Mouse (Mus musculus) NIH3T3 (cell line): ENCODE measurements around the gene Sf1.
A peak's percentile ranks its signal among the peaks of the same experiment; 100 is the strongest.

ENCODE experiments used
- DNase-seq: peaks from one replicate; pipeline ENCODE4 v3.0.0-alpha.2; 2012; ENCODE audit warnings: low read depth

Gene Sf1

DNA sequence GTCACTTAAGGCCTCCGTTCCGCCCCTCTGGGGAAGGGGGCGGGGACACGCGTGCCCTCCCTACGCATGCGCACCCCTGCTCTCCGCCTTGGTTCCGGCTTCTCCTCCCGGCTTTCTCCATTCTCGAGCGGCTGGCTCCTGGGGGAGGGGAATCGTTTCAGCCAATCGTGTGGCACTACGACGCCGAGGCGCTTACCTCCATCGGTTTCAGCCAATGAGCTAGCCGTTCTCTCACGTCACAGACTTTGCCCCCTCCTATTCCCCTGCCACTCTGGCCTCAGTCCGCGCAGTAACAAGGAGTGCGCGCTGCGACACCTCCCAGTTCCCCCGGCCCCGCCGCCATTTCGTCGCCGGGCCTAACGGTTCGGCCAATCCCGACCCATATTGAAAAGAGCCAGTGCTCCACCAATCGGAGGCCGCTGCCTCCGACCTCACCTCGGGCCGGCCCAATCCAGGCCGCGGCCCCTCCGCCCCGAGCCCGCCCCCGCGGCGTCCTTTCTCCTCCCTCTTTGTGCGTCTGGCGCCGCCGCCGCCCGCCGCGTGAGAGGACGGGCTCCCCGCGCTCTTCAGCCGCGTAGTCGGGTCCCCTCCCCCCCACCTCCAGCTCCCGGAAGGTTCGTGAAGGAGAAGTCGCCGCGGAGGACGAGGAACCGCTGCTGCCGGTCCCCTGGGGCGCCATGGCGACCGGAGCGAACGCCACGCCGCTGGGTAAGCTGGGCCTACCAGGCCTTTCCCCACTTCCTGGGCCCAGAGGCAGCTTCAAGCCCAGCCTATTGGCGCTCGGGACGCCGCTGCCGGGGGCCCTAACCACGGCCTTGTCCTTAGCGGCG is at the start of gene Sf1:
TSS of gene Sf1 (plus strand) at position 280 of the 830 bp plus-strand sequence.
- DNase-seq: peak; percentile 100

DNA sequence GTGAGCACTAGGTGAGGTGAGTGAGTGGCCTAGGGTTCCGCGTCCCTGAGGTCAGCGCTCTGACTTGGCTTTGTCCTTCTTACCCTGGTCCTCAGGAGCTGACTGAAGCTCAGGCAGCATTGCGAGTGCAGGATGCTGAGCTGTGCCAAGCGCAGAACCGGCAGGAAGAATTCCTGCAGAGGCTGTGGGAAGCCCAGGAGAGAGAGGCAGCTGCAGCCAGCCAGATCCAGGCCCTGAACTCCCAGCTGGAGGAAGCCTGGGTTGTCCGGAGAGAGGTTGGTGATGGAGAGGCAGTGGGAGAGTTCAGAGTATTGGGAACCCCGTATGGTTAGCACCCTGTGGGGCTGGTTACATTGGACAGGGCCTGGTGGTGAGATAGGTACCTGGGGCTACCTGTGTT is 49.7 kb upstream of the Sf1 start:
- no peak for DNase-seq

DNA sequence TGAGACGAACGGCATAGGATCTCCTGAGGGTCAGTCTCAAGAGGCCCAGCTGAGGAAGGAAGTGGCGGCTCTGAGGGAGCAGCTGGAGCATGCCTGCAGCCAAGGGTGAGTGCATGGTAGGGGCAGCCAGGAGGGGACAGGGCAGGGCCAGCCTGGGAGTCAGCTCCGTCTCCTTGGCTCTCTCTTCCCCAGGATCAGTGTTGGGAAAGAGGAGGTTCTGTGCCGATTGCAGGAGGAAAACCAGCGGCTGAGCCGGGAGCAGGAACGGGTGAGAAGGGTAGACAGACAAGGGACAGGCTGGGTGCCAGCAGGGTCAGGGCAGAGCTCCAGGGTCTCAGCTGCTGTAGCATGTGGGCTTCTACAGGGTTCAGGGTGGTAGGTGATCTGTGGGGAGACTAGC is 49.0 kb upstream of the Sf1 start:
- no peak for DNase-seq

DNA sequence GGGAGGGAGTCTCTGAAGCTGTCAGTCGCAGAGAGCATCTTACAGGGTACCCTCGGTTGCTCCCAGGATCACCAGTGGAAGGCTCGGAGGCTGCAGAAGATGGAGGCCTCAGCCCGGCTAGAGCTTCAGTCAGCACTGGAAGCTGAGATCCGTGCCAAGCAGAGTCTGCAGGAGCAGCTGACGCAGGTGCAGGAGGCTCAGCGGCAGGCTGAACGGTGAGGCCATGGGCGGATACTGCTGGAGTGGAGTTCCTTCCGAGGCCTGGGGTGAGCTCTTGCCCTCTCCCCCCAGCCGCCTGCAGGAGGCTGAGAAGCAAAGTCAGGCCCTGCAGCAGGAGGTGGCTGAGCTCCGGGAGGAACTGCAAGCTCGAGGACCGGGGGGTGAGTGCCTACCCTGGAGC is 47.9 kb upstream of the Sf1 start:
- no peak for DNase-seq

DNA sequence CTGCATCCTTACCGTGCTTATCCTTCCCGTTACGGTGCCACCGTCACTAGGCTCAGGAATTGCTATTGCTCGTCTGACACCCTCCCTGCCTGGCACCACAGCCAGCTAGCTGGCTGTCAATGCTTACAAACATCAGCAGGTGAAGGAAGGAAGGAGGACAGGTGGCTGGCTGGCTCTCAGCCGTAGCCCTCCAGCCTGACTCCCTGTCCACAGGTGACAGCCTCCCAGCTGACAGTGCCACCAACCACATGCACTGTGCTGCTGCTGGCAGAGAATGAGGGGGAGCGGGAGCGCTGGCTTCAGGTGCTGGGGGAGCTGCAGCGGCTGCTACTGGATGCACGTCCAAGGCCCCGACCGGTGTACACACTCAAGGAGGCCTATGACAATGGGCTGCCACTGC is 45.3 kb upstream of the Sf1 start:
- DNase-seq: no peak

DNA sequence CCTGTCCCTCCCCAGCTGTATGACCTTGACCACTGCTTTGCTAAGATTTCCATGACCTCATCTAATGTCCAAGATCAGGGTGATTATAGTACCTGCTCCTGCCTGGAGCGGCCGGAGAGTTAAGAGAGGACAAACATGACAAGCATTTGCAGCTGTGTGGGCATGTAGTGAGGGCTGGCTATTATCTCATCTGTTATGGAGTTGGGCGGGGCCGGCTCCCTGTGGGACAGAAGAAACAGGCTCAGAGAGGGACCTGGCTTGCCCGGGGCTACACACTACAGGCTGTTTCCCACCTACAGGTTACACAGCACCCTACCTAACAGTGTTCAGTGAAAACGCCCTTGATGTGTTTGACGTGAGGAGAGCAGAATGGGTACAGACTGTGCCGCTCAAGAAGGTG is 42.1 kb upstream of the Sf1 start:
- DNase-seq: no peak

DNA sequence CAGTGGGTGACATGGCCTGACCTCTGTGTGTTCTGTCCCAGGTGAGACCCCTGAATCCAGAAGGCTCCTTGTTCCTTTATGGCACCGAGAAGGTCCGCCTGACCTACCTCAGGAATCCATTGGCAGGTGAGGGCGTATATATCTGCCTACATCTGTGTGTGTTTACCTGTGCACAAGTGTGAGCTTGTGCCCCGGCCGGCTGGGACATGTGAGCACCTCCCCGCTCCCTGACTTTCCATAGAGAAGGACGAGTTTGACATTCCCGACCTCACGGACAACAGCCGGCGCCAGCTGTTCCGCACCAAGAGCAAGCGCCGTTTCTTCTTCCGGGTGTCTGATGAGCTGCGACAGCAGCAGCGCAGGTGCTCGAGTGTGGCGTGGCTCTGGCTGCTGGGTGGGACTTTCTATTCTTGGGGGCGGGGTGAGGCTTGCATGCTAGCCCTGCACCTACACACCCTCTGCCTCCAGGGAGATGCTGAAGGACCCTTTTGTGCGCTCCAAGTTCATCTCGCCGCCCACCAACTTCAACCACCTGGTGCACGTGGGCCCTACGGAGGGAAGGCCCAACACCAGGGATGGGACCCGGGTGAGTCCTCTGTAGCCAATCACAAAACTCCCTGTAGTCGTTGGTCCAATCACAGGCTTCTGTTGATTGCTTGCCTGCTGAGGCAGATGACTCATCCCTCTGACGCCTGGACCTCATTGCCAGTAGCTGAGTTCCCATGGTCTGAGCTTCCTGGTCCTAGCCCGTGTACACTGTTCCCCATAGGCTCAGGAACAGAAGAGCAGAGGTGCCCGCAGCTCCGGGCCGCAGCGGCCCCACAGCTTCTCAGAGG is 41.5 kb upstream of the Sf1 start:
- DNase-seq: peak; percentile 77

DNA sequence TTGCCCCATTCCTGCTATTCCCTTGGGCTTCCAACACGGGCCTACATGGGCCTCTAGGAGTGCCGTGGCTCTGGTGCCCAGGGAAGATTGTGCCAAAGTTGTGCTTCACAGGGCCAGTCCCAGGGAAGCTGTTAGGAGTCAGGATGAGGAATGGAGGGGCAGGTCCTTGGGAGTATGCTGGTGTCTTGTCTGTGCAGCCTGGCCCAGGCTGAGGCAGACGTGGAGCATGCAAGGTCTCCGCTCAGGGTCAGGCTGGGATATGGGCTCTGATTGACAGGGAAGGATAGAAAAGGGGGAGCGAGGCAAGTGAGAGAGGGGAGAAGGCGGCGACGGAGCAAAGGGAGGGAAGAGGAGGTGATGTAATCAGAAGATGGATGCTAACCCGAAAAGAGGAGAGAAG is 38.7 kb upstream of the Sf1 start:
- no peak for DNase-seq

DNA sequence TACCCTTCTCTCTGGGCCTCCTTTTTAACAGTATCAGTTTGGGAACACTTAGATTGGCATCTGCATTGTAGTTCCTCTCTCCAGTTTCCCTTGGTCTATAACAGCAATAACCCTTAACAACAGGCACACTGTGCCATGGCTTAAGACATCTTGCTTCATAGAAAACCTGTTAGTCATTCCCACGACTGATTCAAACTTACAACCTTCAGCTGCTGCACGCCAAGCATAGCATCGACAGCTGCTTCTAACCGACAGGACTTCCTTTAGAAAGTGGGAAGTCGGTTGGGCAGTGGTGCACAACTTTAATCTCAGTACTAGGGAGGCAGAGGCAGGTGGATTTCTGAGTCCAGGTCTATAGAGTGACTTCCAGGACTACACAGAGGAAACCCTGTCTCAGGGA is 32.3 kb upstream of the Sf1 start:
- DNase-seq: peak; percentile 73

DNA sequence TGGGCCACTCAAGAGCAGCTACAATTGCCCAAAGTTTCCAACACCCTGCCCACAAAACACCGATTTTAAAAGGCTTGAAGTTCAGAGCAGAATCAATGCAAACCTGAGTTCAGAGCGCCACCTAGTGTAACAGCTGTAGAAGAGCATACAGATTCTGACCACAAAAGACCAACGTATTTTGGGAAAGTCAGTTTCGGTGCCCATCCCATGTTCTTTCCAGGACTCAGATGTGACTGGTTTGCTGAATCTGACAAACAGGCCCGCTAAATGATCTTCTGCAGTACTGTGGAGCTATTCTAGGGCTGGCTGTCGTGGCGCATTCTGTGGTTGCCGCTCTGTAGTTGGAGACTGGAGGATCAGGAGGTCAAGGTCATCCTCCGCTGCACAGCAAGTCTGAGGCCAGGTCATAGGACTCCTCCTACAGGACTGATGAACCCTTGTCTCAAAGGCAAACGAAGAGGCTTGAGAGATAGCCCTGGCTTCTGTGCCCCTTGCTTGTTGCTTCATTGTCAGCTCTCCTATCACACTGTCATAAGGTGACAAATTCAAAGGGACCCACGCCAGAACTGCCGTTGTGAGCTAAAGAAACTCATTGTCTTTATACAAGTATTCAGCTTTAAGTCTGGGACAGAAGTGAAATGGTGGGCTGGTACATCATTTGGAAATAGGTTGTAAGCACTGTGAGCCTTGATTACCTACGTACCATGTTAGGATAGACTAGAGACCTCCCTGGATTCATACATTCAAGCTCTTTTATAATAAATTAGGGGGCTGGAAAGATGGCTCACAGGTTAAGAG is 31.6 kb upstream of the Sf1 start:
- DNase-seq: peak; percentile 89

DNA sequence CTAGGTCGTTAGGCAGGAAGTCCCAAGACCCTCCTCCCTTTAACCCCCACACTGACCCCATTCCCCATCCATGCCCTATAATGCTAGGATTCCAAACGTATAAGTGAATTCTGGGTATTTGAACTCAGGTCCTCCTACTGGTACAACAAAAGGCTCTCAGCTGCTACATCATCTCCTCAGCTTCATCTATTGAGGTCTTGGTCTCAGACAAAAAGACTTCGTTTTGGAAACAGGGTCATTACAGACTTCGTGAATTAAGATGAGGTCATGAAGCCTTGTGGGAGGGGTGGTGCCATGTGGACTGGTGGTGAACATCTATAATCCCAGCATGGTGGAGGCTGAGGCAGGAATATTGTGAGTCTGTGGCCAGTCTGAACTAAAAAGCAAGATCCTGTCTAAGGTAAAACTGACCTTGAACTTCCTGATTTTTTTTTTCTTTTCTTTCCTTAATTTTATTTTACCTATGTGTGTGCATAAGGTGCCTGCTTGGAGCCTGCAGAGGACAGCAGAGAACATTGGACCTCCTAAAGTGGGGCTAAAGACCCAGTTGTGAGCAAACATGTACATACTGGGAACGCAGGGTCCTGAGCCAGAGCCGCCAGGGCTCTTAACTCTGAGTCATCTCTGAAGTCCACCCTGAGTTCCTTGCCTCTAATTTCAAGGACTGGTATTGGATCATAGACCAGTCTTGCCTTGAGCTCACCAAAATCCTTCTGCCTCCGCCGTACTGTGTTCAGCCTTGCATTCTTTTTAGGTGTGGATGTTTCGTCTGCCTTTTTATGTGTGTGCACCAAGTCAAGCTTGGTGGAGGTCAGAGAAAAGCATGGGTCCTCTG is 29.5 kb upstream of the Sf1 start:
- peak; percentile 53 for DNase-seq

DNA sequence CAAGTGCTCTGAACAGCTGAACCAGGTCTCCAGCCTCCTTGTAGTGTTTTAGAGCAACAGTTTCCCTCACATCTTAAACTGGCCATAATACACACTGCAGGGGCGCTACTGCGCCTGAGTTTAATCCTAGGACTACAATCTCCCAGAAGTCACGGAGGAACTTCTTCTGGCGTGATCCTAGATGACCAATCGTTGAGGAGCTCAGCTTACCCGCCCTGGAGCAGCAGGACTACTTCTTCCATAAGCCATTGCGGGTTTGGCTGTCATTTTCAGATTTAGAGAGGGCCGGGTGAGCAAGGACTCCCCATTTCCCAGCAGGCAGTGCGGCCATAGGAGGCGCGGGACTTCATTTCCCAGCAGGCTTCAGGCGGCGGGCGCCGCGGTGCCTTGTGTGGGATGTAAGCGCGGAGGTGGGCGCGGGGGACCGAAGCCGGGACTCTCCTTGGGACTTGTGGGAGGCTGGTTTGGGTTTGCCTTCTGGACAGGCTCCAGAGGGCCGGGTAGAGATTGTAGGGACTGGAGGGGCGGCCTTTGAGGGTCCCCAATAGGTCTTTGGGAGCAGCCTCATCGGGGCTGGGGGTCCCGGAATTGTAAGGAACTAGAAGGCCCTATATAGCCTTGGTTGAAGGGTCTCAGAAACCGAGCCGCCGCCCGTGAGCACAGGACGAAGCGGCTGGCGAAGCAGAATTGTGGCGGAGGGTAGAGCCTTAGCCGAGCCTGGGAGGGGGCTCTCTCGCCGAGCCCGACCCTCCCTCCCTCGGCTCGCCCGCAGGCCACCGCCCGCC is 28.6 kb upstream of the Sf1 start, which contains the start of gene Men1:
TSS of gene Men1 (plus strand) at position 307 of the 785 bp plus-strand sequence.
- peak; percentile 98 for DNase-seq

DNA sequence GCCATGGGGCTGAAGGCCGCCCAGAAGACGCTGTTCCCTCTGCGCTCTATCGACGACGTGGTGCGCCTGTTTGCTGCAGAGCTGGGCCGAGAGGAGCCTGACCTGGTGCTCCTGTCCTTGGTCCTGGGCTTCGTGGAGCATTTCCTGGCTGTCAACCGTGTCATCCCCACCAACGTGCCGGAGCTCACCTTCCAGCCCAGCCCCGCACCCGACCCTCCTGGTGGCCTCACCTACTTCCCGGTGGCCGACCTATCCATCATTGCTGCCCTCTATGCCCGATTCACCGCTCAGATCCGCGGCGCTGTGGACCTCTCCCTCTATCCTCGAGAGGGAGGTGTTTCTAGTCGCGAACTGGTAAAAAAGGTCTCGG is 28.0 kb upstream of the Sf1 start:
- DNase-seq: peak; percentile 37

DNA sequence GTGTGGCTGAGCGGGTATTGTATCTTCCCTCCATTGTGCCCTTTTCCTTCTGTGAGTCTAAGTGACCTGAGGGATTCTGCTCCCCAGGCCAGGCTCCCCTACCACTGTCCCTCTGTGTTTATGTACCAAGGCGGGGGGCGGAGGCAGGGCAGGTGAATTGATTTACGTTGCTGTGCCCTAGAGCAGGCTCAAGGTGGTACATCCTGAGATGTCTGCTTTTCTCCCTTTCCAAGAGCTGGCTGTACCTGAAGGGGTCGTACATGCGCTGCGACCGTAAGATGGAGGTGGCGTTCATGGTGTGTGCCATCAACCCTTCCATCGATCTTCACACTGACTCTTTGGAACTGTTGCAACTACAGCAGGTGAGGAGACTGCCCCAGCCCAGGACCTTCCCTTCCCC is 26.6 kb upstream of the Sf1 start:
- no peak for DNase-seq

DNA sequence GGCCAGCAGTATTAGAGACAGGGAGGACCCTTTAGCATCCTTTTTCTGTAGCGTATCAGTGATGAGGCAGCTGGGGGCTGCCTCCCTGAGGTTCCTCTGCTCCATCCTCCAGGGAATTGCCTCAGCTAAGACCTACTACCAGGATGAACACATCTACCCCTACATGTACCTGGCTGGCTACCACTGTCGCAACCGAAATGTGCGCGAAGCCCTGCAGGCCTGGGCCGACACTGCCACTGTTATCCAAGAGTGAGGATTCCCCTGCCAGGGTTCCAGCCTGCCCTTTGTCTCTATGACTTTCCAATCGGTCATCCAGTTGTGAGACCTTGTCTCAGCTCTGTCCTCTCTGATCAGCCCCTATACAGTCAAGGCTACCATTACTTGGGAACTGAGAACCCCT is 25.3 kb upstream of the Sf1 start:
- no peak for DNase-seq

DNA sequence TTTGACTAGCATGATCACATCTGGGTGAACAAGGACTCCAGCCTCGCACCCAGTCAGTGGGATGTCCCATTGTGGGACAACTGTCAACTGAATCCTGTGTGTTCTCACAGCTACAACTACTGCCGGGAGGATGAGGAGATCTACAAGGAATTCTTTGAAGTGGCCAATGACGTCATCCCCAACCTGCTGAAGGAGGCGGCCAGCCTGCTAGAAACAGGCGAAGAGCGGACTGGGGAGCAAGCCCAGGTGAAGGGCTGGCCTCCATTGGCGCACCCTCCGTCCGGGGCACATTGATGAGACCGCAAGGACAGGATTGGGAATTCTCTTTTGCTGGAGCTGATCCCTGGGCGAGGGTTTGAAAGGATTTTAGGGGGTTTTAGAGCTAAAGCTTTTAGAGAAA is 24.8 kb upstream of the Sf1 start:
- no peak for DNase-seq

DNA sequence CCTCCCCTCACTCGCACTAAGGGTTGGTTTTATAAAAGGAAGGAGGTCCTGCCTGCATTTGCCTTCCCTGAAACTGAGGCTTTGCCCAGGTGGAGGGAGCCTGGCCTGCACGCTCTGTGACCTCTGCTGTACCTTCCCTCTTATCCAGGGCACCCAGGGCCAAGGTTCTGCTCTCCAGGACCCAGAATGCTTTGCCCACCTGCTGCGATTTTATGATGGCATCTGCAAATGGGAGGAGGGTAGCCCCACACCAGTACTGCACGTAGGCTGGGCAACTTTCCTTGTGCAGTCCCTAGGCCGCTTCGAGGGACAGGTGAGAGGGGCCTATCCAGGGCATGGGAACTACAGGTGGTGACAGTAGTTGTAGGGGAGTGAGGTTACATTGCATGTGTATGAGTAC is 24.3 kb upstream of the Sf1 start:
- DNase-seq: no peak

DNA sequence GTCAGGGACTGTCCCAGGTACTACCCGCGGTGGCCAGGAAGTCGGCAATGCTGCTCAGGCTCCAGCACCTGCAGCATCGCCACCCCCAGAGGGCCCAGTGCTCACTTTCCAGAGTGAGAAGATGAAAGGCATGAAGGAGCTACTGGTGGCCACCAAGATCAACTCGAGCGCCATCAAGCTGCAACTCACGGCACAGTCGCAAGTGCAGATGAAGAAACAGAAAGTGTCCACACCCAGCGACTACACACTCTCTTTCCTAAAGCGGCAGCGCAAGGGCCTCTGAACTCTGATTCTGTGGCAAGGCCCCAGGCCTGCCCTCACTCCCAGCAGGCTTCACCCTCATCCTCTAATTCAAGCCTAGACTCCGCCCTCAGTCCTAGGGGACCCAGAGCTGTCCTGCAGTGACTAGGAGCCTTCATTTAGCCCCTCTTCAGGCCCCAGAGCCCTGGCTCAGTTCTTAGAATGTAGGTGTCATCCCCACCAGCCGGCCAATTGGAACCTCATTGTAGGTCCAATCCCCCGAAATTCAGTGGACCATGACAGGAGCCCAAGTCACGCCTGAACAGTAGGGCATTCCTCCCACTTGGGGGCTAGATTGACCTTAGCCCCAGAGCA is 23.5 kb upstream of the Sf1 start:
- DNase-seq: no peak

DNA sequence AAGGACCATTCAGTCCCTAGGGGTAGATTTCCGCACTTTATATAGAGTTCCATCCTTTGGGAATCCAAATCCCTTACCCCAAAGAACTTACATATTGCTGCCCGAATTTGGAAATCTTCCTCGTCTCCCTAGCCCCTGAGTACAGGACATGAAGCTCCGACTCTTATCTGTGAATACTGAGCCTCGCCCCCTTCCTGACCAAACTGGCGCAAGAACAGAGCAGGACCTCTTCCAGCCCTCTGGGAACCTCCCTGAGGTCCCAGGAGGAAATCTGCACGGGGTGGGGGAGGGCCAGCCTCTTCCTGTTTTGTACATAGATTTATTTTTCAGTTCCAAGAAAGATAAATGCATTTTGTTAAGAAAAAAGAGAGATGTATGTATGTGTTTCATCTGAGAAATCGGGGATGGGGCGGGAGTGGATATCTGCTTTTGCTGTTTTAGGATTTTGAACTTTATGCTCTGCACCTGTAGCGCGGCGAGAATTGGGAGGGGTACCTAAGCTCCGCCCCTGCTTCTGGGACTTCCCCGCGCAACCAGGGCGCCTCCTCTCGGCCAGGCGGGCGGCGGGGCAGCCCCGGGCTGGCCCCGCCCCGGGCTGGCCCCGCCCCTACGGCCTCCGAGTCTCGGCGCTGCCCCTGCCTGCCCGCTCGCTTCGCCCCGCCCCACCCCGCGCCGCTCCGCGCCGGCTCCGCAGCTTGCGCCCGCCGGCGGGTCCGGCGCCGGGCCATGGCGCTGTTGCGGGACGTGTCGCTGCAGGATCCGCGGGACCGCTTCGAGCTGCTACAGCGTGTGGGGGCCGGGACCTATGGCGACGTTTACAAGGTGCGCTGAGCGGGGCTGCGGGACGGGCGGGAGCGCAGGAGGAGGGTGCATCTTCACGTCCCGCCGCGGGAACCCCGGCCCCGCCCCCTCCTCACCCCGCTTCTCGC is 22.7 kb upstream of the Sf1 start, which contains the start of gene Map4k2:
TSS of gene Map4k2 (plus strand) at position 612 of the 929 bp plus-strand sequence.
- DNase-seq: peak; percentile 93
